Mouse (Mus musculus) cerebellum, postnatal 4 days (tissue): ENCODE data around the gene Ranbp9.

Experiments
- DNase-seq, 2 experiments: peaks; one replicate each; pipeline ENCODE4 v3.0.0; 2022; ENCODE audit warnings: low spot score in 2 of 2, mixed read lengths in 1 of 2

The Ranbp9 gene

DNA sequence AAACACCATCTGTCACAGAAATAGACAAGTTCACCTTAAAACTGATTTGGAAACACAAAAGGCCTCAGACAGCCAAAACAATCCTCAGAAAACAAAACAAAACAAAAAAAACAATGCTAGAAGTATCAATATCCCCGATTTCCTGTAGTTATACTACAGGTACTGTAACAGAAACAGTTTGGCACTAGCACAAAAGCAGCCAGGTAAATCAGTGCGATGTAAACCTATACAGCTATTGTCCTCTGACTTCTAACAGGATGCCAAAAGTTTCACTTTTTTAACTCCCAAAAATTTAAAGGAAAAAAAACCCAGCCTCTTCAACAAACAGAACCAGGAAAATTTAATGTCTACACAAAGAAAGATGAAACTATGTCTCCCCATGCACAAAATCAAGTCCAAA is 28.9 kb downstream of the Ranbp9 start:
- no peak for DNase-seq

DNA sequence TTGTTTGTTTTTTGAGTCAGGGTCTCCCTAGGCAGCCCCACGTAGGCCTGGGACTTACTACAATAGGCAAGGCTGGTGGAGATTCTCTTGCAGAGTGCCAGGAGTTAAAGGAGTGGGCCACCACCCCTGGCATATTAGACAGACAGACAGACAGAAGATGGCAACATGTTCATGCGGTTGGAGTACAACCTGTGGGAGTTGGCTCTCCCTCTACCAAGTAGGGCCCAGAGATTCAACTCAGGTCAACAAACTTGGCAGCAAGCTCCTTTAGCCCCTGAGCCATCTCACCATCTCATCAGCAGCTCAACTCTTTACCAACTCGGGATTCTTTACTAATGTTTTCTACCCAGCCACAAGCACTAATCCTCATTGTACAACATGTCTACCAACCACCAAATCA is 30.4 kb downstream of the Ranbp9 start:
- DNase-seq = no peak

DNA sequence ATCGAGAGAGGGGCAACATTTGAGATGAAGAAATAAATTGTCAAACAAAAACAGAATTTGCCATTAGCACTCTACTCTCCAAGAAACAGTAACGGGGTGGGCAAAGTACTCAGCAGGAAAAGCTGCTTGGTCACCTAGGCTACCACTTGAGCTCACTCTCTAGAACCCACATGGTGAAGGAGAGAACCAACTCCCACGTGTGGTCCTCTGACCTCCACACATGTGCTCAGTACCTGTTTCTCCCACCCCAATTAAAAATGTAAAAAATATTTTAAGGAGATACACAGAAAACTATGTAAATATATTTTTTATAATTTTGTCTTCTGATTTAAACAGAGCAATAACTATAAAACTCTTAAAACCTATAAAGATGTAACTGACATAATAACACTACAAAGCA is 33.4 kb downstream of the Ranbp9 start:
- DNase-seq = no peak

GRCm38 (mm10) chr13:43445754-43446153 is 35.3 kb downstream of the Ranbp9 start:
- DNase-seq = no peak

GRCm38 (mm10) chr13:43444717-43445116 is 36.4 kb downstream of the Ranbp9 start:
- no peak for DNase-seq

- DNase-seq = no peak
Observed at GRCm38 (mm10) chr13:43443706-43444105, 37.4 kb downstream of the Ranbp9 start.

DNA sequence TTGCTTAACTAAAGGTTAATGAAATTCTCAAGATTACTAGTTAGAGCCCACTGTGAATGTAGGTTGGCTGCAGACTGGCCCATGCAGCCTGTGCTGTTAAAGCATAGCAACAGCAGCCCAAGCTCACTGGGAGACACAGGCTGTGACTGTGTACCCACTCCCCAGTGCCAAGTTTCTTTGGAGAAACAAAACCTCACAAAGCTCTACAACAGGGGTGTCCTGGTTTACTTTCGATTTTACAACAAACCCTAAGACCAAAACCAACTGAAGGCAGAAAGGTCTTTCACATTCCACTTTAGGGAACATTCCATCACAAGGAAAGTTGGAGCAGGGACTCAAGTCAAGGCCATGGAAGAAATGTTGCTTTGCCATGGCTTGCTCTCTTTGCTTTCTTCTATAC is 38.5 kb downstream of the Ranbp9 start:
- DNase-seq = no peak

DNA sequence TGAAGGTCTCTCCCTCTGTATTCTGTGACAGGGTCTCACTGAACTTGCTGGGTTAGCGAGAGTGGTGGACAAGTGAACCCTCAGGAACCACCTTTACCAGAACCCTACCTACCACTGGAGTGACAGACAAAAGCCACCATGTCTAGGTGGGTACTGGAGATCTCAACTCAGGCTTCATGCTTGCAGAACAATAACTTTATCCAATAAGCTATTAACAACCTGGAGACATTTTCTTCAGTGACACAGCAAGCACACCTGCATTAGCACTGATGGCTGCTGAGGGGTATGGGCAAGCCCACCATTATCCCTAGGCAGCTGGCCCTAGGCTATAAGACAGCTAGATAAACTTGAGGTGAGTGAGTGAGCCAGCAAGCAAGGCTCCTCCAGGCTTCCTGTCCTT is 40.7 kb downstream of the Ranbp9 start:
- no peak for DNase-seq

- DNase-seq = no peak
Observed at GRCm38 (mm10) chr13:43433395-43433794, 47.7 kb downstream of the Ranbp9 start.

- no peak for DNase-seq
Observed at GRCm38 (mm10) chr13:43428436-43428835, 52.6 kb downstream of the Ranbp9 start.

- no peak for DNase-seq
Observed at GRCm38 (mm10) chr13:43415249-43415648, 65.8 kb downstream of the Ranbp9 start.

DNA sequence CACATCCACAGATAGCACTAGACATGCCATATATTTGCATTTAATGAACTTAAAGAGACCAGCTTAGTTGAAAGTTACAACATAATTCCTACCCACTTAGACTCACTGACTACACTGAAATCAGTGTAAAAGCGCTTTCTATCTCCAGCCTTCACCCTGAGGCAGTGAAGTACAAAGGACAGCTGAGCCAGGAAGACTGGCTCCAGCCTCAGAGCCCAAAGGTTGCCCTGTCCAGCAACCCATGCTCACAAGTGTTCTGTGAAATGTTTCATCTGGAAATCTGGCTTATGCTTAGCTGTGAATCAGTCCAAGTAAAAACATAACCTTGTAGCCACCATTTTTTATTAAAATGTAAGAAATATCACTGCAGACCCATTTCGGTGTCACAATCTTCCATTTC is 67.5 kb downstream of the Ranbp9 start:
- no peak for DNase-seq

GRCm38 (mm10) chr13:43412311-43412710 is 68.8 kb downstream of the Ranbp9 start:
- DNase-seq = no peak

GRCm38 (mm10) chr13:43399576-43399975 is 81.5 kb downstream of the Ranbp9 start:
- no peak for DNase-seq

- DNase-seq = peak; percentile 97
Observed at GRCm38 (mm10) chr13:43398297-43399080, 82.6 kb downstream of the Ranbp9 start, which contains the start of gene Nol7. TSS of gene Nol7 (plus strand) at chr13:43398390.

DNA sequence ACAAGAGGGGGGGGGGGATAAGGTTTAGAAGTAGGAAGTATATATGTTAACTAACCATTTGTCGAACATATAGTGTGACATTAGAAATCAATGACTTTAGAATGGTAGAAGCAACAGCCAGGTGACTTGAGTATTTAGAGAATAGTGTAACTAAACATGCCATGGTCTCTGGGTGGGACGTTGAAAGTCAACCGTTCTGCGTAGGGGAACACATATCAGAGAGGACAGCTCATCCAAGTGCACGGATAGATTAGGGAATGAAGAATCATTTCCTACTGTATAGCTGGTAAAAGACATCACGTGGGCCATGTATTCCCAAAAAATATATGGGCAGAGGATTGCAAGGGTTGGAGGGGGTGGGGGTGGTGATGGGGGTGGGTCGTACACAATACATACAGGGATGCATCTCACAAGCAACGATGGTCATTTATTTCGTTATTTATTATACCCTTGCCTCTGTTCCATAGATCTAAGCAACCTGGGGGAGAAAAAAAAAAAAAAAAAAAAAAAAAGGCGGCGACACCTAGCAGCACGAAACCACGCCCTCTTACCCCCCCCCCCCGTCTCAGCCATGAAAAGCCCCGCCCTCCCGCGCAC is 83.3 kb downstream of the Ranbp9 start:
- no peak for DNase-seq

- no peak for DNase-seq
Observed at GRCm38 (mm10) chr13:43385321-43385720, 95.8 kb downstream of the Ranbp9 start.

- DNase-seq = no peak
Observed at GRCm38 (mm10) chr13:43379989-43380388, 101.1 kb downstream of the Ranbp9 start.

- no peak for DNase-seq
Observed at GRCm38 (mm10) chr13:43374918-43375432, 106.1 kb downstream of the Ranbp9 start.

DNA sequence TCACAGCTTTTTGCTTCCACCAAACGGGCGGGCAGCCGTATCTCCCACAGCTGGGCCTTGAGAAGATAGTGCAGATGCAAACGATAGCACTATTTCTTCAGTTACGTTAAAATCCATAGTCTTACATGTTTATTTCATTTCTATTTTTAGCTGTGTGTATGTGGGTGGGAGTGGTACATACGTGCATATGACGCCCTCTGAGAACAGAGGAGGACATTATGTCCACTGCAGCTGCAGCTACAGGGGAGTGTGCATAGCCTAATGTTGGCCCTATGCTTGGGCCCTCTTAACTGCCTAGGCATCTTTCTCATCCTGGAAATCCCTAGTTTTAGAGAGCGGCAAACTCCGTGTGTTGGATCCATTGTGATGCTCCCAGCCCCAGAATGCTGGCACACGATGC is 106.9 kb downstream of the Ranbp9 start:
- no peak for DNase-seq

DNA sequence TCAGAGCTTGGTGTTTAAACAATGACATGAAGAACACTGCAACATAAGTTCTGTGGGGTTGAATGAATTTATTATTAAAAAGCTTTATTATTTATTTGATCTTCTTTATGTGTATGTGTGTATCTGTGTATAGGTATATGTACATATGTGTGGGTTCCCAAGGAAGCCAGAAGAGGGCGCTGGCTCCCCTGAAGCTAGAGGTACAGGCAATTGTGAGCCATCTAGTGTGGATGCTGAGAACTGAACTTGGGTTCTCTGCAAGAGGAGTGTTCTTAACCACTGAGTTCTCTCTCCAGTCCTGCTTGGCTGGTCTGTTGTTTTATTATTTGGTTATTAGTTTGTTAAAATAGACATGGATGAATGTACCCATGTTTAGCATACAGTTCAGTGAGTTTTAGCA is 108.2 kb downstream of the Ranbp9 start:
- no peak for DNase-seq

DNA sequence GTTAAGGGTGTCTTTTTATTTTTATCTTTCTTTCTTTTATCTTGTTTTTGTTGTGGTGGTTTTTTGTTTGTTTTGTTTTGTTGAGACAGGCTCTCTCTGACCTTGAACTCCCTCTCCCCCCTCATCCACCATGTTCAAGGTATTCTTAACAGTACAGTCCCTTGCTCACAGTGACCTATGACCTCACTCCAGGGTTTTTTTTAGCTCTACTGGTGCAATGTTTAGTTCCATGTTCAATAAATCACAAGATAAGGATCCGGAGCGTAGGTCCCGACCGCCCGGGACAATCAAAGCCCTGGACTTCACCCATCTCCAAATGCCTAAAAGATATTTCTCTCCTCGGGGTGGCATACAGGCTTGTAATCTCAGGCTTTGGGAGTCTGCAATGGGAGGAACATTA is 111.0 kb downstream of the Ranbp9 start:
- DNase-seq = no peak

DNA sequence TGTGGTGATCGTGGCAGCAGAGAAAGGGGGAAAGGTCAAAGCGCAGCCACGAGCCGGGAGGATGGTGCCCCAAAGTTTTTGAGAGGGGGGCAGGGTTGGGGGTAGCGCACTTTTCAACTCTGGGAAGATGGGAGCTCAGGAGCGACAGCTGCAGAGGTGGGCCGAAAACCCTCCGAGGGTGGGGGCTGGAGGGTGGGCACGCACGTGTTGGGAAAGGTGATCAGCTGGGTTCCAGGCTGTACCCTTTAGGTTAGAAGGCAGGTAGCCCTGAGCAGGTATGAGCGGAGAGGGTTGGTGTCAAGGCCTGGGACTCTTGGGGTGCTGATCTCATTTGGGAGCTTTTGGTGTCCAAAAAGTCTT is 115.3 kb downstream of the Ranbp9 start:
- DNase-seq = no peak
